Mouse (Mus musculus) macrophage (primary cell): ENCODE data around the gene Syne3. TPM values are rescaled to one million over a fixed set of nuclear protein-coding genes. Genes with fewer than 3 reads are reported as not detected.
A peak's percentile ranks its signal among the peaks of the same experiment; 100 is the strongest.

Experiments
- H3K27ac ChIP-seq: fragments of 350-480 bp; formaldehyde crosslinking; 2 replicates; pipeline ENCODE4 v1.9.0; 2021
- H3K36me3 ChIP-seq: fragments of 350-480 bp; formaldehyde crosslinking; 2 replicates; pipeline ENCODE4 v1.9.0; 2021; ENCODE audit errors: inconsistent target
- H3K4me3 ChIP-seq: fragments of 350-480 bp; formaldehyde crosslinking; 2 replicates; pipeline ENCODE4 v1.9.0; 2021; ENCODE audit errors: inconsistent target
- H3K79me2 ChIP-seq: fragments of 350-480 bp; formaldehyde crosslinking; 2 replicates; pipeline ENCODE4 v1.9.0; 2021; ENCODE audit errors: inconsistent target
- WGBS: methylation state at CpG from one replicate; pipeline ENCODE4 v1.1.7; 2026; ENCODE audit warnings: inconsistent platforms; ENCODE audit not compliant: missing documents; 5-methylcytosine and 5-hydroxymethylcytosine counted together
- polyA plus RNA-seq: library from polyadenylated mRNA; stranded (reverse); fragments of 250-400 nt; gene quantifications from 3 replicates; pipeline ENCODE4 v1.2.4, GENCODE M21; 2018; ENCODE audit warnings: inconsistent platforms

Syne3 gene
- polyA plus RNA-seq, 1 experiment from 2014 or later = 6.4 TPM

DNA sequence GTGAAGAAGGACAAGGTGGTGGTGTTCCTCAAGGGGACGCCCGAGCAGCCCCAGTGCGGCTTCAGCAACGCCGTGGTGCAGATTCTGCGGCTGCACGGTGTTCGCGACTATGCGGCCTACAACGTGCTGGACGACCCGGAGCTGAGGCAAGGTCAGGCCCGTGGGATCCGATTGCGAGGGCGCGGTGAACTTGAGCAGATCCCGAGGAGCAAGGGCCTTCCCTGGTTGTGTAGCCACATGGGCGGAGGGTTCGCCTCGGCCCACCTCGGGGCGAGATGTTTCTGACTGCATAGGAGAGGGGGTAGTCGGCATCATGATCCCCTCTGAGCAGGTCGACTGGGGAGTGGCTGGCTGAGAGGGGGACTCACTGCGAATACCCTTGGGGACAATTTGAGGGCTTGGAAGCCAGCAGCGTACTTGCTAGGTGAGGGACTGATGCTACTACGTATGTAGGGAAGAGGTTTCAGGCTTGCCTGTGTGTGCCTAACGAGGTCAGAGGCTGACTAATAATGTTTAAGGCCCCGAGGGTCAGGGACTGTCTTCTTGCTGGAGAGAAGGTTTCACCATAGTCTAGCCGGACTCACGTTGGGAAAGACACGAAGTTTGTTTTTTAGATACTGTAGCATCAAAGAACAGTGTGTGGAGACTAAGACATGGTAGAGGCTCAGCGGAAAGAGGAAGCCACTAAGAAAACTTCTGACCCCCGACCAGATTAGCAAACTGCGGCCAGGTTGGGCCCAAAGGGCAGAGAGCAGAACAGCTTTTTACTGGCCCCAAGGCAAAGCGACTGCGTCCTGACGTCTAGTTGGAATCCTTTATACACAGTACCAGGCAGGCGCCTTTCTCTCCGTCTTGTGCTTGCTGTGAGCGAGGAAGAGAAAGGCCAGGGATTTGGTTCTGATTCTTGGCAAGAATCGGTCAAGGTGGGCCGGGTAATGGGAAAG, 23.5 kb upstream of the Syne3 start:
- peak overlapping the region; percentile 31; the same call in 1 of the 2 replicates for H3K27ac ChIP-seq
- H3K4me3 ChIP-seq = peak overlapping the region; percentile 60
- peaks cover 88% of the 10 kb centered on the region for H3K79me2 ChIP-seq
- peaks cover 11% of the 10 kb centered on the region; the same call in 1 of the 2 replicates for H3K36me3 ChIP-seq
- WGBS = 2% methylated on average over 37 of the region's 45 CpGs

DNA sequence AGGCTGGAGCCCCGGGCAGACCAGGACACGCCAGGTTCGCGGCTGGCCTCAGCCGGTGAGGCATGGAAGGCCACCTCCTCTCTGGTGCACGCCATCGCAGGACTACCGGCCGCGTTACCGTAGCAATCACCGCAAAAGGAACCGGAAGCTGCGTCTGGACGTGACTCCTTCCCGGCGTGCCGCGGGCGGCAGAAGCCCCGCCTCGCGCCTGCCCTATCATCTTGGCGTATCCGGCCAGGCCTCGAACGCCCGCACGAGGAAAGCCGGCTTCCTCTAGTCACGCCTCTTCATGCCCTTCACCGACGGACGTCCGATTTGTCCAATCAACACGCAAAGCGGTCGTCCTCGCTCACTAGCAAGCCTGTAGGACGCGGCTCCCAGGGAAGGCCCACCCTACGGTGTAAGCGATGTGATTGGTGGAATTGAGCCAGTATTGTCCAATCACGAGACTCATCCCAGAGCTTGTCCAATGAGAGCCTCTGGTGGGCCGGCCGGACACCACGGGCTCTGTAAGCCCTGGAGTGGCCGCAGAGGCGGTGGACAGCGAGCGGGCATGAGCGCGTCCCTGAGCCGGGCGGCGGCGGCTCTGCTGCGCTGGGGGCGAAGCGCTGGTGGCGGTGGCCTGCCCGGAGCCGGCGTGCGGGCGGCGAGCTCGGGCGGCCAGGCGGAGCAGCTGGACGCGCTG, 22.7 kb upstream of the Syne3 start, which contains the start of gene Glrx5:
Glrx5 (plus strand) TSS at position 542 of the 685 bp plus-strand sequence.
- Histone ChIP-seq H3K79me2 (peaks cover 80% of the 10 kb centered on the region), H3K4me3 (peak within 1 kb of the TSS; percentile 97), H3K27ac (peak within 1 kb of the TSS; percentile 89), H3K36me3 (peaks cover 11% of the 10 kb centered on the region; the same call in 1 of the 2 replicates)
- under 1% methylated on average over 69 of the region's 72 CpGs for WGBS

DNA sequence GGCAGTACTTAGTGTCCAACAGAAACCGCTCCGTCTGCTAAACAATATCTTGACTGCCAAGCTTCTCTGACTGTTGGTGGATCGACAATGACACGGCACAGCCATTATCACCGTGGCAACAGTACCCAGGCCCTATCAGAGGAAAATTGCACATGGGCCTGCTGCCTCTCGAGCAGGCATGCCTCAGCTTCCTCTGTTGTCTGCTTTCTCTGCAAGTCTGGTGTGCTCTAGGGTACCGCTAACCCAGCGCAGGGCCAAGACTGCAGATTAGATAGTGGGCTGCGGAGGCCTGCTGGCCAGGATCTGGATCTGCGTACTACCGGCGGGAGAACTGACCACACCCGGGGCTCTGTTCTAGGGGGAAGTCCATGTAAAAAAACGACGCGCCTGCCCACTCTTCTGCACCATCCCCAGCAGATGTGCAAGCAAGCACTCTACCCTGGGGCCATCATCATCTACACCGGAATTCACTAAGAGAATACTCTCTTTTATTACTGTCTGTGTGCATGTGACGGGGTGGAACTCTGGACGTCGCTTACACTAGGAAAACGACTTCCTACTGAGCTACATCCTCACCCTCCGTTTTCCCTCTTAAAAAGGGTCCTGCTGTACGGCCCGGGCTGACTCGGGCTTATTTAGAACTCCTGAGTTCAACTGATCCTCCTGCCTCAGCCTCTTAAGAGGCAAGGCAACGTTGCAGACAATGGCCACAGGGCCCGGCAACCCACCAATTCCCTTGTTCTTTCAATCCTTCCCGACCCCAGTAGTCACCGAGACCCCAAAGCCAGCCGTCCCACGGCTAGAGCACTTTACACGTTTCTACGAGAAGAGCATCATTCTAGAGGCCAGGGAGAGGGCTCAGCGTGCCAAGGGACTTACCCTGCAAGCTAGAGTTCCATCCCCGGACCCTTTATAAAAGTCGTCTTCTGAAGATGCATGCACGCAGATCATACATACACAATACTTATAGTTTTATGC, 21.8 kb upstream of the Syne3 start:
- H3K4me3 ChIP-seq = peak overlapping the region; percentile 97
- 5% methylated on average over 37 of the region's 37 CpGs for WGBS
- peak overlapping the region; percentile 89 for H3K27ac ChIP-seq
- peaks cover 70% of the 10 kb centered on the region for H3K79me2 ChIP-seq
- peaks cover 11% of the 10 kb centered on the region; the same call in 1 of the 2 replicates for H3K36me3 ChIP-seq

DNA sequence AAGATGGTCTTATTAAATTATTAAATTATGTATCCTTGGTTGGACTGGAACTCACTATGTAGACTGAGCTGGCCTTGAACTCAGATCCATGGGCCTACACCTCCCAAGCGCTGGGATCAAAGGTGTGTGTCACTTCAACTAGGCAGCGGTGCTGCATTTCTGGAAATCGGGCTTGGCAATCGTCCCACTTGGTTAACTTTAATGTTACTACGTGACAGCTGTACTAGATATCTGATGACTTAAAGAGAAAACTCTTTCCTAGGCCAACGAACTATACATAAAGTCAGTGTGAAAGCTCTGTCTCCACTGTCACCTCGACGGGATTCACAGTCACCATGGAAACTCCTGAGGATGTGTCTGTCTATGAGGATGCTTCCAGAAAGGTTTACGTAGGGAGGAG, 20.3 kb upstream of the Syne3 start:
- Histone ChIP-seq H3K36me3 (peaks cover 11% of the 10 kb centered on the region; the same call in 1 of the 2 replicates), H3K4me3 (no peak overlapping the region), H3K27ac (0 out of 2 replicates have a peak overlapping the region, but pooled peaks have one; percentile 89), H3K79me2 (peaks cover 56% of the 10 kb centered on the region)
- 91% methylated on average over 9 of the region's 9 CpGs for WGBS

DNA sequence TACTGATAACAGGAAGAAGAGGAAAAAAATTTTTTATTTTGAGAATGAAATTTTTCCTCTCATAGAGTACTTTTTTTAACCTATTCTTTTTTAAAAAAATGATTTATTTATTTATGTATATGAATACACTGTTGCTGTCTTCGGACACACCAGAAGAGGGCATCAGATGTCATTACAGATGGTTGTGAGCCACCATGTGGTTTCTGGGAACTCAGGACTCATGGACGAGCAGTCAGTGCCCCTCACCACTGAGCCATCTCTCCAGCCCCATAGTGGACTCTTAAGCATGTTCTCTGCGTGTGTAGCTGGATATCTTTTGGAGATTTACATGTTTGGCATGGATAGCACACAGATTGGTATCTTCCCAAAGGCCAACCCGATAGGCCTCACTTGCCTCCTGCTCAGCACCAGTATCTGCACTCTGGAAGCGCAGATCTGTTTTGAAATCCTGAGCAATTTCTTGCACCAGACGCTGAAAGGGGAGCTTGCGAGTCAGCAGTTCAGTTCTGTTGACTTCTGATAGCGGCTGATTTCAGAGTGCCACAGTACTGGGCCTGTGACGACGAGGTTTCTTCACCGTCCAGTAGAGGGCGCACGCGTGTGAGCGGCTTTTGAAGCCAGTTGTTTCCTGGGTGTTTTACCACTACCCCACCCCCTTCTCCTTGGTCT, 17.8 kb upstream of the Syne3 start:
- Histone ChIP-seq H3K79me2 (peaks cover 35% of the 10 kb centered on the region), H3K27ac (peak overlapping the region; percentile 46), H3K4me3 (no peak overlapping the region), H3K36me3 (peaks cover 11% of the 10 kb centered on the region; the same call in 1 of the 2 replicates)
- WGBS = 21% methylated on average over 15 of the region's 15 CpGs

DNA sequence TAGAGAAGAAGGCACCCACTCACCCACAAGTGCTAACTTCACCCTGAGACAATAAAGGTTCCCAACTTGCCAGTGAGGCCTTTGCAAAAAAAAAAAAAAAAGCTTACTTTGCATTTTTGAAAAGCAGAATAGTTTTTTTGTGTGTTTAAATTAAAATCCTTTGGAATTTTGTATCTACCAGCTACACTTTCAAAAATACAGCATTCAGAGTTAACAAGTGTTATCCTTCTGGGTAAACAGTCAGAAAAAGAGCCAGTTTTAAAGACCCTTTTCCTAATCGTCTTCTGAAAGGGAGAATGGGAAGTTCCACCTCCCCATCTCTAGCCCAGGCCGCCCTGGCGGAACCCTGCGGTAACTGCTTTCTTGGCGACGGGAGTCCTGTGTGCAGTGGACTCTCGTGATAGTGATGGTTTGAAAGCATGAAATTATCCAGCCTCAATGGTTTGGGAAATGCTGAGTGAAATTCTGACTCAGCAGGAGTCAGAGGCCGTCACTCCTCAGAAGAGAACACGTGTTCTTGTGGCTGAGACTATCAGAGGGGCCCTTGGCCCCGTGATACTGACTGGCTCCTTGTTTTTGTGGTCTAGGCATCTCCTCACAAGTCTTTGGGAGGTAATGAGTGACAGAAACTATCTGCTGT, 16.5 kb upstream of the Syne3 start:
- Histone ChIP-seq H3K36me3 (peaks cover 11% of the 10 kb centered on the region; the same call in 1 of the 2 replicates), H3K4me3 (no peak overlapping the region), H3K79me2 (peaks cover 28% of the 10 kb centered on the region), H3K27ac (peak overlapping the region; percentile 46)
- WGBS = 74% methylated on average over 10 of the region's 10 CpGs

DNA sequence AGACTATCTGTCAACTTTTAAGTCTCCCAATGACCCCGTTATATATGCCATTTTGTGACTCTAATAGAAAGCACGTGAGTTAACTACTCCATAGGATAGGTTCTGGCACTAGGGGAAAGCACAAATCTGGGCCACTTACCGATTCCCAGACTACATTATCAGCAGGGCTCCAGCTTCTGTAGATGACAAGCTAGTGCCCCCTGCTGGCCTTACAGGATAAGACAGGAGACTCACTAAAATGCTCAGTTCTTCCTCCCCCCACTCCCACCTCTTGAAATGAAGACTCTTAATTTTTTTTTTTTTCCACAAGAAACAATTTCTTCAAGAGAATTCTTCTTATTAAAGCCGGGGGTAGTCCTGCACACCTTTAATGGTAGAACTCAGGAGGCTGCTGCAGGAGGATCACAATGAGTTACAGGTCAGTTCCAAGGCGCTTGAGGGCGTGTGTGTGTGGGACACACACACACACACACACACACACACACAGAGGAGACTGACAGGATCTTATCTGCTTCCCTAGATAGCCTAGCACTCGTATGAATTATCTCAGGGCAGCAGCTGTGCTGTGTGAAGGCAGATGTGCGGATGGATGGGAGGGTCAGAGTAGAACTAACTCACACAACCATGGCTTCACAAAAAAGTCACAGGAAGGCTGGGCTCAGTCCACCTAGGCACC, 15.8 kb upstream of the Syne3 start:
- peak overlapping the region; percentile 46 for H3K27ac ChIP-seq
- H3K36me3 ChIP-seq = peaks cover 11% of the 10 kb centered on the region; the same call in 1 of the 2 replicates
- peaks cover 21% of the 10 kb centered on the region for H3K79me2 ChIP-seq
- 46% methylated on average over 8 of the region's 8 CpGs for WGBS
- H3K4me3 ChIP-seq = no peak overlapping the region

DNA sequence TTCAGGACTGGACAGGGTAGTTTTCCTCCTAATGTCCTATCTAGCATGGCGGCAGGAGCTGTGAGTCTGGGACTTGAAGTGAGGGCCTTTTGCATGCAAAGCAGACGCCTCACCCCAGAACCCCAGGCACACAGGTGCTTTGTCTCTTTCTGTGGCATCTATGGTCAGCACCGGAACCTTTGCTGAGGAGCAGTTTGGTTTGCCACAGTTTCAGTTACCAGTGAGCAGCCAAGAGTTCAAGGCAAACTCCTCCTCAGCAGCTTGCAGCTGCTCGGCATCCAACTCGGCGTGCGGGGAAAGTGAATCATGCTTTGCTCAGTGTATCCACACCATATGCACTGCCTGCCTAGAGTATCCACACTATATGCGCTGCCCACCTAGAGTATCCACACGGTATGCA, 13.2 kb upstream of the Syne3 start:
- WGBS = 94% methylated on average over 8 of the region's 9 CpGs
- no peaks in the 10 kb centered on the region for H3K36me3 ChIP-seq
- no peak overlapping the region for H3K4me3 ChIP-seq
- no peaks in the 10 kb centered on the region for H3K79me2 ChIP-seq
- no peak overlapping the region for H3K27ac ChIP-seq

DNA sequence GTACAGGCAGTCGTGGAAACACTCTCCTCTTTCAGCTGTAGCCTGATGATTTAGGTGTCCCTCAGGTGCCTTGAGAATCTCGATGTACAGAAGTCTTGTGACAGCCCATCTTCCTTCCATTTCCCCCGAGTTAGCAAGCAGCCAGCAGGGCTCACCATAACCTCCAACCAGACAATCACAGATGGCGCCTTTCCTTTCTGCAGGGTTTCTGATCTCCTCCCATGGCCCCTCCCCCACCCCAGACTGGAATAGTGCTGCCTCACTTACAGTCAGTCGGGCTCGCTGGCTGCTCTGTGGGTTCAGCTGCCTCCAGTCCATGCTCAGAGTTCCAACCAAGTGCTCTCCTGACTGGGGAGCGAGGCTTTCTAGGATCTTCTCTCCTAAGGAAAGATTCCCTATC, 12.5 kb upstream of the Syne3 start:
- peak overlapping the region; percentile 13; the same call in 1 of the 2 replicates for H3K4me3 ChIP-seq
- WGBS = 43% methylated on average over 7 of the region's 7 CpGs

DNA sequence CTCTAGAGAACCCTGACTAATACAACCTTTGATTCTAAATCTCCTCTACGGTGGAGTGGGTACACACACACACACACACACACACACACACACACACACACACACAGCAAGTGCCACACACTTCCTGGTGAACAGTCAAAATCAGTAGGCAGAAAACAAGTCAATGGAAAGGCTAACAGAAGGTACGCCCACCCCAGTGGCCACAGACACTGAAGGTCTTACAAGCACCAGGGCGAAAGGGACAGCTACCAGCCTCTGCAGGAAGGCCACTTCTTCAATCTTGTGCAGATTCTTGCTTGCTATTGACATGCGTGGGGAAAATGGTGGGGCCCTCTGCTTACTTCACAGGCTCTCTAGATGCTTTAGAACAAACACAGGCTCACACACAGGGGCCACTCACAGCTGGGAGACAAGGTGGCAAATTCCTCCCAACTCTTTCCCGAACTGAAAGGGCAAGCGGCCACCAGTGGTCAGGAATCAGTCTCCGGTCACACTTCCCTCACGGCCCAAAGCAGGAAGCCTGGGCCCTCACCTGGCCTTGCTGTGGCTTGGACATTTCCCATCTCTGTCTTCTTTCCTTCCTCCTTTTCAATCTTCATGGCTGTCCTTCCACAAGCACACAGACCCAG, 11.9 kb upstream of the Syne3 start:
- no peaks in the 10 kb centered on the region for H3K36me3 ChIP-seq
- 26% methylated on average over 8 of the region's 8 CpGs for WGBS
- H3K27ac ChIP-seq = peak overlapping the region; percentile 34
- peak overlapping the region; percentile 13; the same call in 1 of the 2 replicates for H3K4me3 ChIP-seq
- no peaks in the 10 kb centered on the region for H3K79me2 ChIP-seq

More for the DNA sequence above, 12.5 kb upstream of the Syne3 start:
- Histone ChIP-seq H3K36me3 (no peaks in the 10 kb centered on the region), H3K27ac (peak overlapping the region; percentile 34), H3K79me2 (no peaks in the 10 kb centered on the region)

DNA sequence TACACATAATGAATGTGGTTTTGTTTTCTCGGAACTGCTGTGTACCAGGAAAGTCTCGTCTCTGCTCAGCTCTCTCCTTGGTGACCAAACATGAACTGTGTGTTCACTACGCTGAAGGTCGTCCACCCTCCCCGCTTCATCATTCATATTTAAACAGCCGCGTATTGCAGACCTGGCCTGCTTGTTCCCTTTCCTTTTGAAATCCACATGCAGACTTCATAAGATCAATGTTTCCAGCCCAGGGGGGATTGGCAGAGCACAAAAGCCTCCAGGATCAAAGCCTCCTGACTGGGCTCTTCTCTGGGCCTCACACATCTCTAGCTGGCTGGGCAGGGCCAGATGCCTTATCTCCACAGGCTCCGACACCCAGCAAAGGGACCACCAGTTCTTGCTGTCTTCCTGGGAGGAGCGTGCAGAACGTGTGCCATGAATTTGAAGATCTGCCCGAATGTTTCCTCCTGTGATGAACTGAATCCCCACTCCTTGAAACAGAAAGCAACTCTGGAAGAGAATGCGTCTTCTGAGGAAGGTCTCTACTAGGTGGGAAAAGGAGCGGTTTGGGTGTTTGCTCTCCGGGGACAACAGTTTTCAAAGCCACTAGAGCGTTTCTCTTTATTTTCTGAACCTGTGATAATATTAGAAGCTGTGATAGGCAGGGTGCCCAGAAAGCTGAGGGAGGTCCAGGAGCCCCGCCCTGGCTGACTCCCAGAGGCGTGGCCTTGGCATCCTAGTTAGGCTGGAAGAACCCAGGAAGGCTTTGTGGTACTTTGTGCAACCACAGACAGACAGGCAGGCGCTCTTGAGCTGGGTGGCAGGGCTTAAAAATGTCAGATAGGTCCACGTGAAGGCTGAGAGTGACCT, 10.0 kb upstream of the Syne3 start:
- Histone ChIP-seq H3K4me3 (no peak overlapping the region), H3K27ac (peak overlapping the region; percentile 4; the same call in 1 of the 2 replicates), H3K36me3 (no peaks in the 10 kb centered on the region), H3K79me2 (no peaks in the 10 kb centered on the region)
- 41% methylated on average over 19 of the region's 19 CpGs for WGBS
